Mouse (Mus musculus) liver, embryonic 14.5 days (tissue): ENCODE measurements around the gene Odaph.

Experiments used
- CTCF ChIP-seq: IDR thresholded peaks from 2 replicates; pipeline ENCODE4 v1.5.1; 2016; ENCODE audit warnings: antibody characterized with exemption, low read depth, control low read depth
- EP300 ChIP-seq: IDR thresholded peaks from 2 replicates; pipeline ENCODE4 v1.6.1; 2016; ENCODE audit warnings: antibody characterized with exemption, low read depth

DNA sequence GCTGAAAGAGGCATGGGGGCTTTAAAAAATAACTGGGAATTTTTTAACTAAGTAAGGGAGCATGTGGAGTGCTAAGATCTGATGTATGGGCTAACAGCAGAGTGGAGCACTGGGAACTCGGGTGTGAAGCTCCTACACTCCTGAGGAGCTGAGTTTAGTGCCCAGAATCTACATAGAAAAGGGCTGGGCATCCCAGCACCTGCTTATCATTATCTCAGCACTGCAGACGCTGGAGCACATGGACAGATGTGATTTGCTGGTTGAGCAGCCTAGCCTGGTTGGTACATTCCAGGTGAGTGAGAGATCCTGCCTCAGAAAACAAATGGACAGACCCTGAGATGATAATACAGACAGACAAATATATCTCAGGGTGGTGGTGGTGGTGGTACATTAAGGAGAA lies 22.6 kb downstream of the Odaph start:
- TF ChIP-seq CTCF (no peak), EP300 (no peak; the same call in 1 of the 2 replicates)
